Mouse (Mus musculus): Measurements from ENCODE around the gene Plin1.

The Plin1 gene

GRCm38 (mm10) chr7:79732622-79733021, at the start of gene Plin1:
TSS of gene Plin1 (minus strand) at chr7:79732903.
- DNase-seq (ENCODE audit: low read depth, low spot score), result no peak

GRCm38 (mm10) chr7:79782516-79782855, 49.8 kb upstream of the Plin1 start:
- DNase-seq (ENCODE audit: low read depth, low spot score), result no peak

DNA sequence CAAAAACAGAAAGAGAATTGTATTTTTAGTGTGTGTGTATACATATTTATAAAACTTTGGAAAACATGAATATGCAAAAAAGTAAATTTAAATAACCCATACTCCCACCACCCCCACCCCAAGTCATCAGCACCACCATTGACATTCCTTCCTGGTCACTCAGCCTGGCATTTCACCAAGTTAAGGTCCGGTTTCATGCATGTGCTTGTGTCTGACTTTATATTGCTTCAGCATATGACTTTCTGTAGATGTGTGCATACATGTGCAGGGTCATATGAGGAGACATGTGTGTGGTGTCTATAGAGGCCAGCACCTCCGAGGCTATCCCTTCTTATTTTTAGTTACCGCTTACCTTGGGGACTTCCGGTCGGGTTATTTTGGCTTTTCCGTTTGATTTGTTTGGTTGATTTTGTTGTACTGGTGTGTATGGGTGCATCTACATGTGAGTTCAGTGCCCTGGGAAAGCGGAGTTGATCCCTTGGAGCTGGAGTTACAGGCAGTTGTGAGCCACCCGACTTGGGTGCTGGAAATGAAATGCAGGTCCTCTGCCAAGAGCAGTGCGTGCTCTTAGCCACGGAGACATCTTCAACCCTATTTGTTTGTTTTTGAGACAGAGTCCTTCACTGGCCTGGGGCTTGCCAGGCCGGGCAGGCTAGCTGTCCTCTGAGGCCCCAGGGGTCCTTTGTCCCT, 49.3 kb upstream of the Plin1 start:
- DNase-seq (ENCODE audit: low read depth, low spot score), result no peak

- peak; percentile 85 for DNase-seq (ENCODE audit: low read depth, low spot score)
These were observed 48.2 kb upstream of the Plin1 start for GRCm38 (mm10) chr7:79780647-79781626.

GRCm38 (mm10) chr7:79771561-79772512, 39.1 kb upstream of the Plin1 start:
- peak; percentile 90 for DNase-seq (ENCODE audit: low read depth, low spot score)

GRCm38 (mm10) chr7:79769664-79770063, 37.0 kb upstream of the Plin1 start:
- DNase-seq (ENCODE audit: low read depth, low spot score), result no peak

- DNase-seq (ENCODE audit: low read depth, low spot score), result no peak
These were observed 33.3 kb upstream of the Plin1 start for GRCm38 (mm10) chr7:79765991-79766390.

- no peak for DNase-seq (ENCODE audit: low read depth, low spot score)
These were observed 29.4 kb upstream of the Plin1 start for GRCm38 (mm10) chr7:79762106-79762505.

GRCm38 (mm10) chr7:79761124-79761876, 28.6 kb upstream of the Plin1 start:
- DNase-seq (ENCODE audit: low read depth, low spot score), result no peak

- DNase-seq (ENCODE audit: low read depth, low spot score), result no peak
These were observed 27.1 kb upstream of the Plin1 start for GRCm38 (mm10) chr7:79759766-79760165.

- no peak for DNase-seq (ENCODE audit: low read depth, low spot score)
These were observed 25.5 kb upstream of the Plin1 start for GRCm38 (mm10) chr7:79758176-79758575.

DNA sequence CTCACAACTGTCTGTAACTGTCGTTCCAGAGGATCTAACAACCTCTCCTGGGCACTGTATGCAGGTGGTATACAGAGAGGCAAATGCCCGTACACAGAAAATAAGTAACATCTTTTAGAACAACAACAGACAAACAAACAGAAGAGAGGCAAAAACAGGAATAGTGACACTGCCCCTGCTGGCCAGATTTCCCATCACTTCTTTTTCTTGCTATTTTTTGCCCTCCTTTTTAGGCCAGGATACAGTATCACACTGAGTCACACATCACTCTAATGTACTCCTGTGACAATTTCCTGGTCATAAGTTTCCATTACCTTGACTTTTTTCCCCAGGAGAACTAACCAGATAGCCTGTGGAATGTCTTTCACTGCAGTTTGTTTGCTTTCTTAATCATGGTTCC, 23.6 kb upstream of the Plin1 start:
- no peak for DNase-seq (ENCODE audit: low read depth, low spot score)

DNA sequence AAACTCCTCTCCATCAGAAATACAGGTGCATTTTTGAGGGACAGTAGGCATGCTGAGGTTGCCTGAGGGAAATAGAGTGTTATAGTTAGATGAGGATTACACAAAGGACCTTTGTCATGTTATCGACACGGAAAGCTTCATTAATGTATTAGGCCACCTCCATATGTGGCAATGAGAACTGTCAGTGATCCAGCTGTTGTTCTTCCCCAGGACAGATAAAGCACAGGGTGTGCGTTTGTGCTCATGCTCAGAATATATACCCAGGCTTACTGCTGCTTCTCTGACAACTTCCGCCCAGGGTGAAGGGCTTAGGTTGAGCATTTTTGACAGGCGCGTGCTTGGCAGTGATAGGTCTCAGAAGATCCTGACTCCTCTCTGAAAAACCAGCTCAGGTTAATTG, 16.8 kb upstream of the Plin1 start:
- no peak for DNase-seq (ENCODE audit: low read depth, low spot score)

DNA sequence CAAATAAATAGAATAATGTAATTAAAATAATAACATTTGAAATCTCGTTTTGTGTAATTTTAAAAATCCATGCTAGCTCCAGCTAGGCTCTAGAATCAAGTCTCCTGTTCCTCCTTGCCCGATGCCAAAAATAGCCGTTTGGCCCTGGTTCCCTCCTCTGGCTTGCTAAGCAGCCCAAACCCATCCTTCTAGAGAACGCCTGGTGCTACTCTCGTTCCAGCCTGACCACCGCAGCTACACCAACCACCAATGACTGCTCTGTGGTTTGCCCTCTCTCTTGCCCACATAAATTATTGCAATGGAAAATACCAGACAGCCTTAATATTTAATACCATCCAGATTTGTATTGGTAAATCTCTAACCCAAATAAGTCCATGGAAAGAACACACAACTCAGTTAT, 15.0 kb upstream of the Plin1 start:
- no peak for DNase-seq (ENCODE audit: low read depth, low spot score)

DNA sequence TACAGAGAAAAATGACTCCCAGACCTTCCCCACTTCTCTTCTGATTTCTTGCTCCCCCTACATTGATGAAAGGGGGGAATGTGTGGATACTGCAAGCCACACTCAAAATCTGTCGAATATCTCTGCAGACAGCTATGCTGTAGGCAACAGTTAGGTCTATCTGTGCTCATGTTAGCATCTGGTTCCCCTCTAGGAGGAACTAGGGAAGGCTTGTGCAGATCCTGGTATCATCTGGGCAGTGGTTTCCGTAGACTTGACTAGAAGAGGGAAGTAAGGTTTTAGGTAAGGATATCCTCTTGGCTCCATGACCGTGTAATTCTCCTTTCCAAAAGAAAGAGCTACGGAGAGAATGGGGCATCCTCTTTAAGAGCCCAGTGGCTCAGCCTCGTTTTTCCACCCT, 11.9 kb upstream of the Plin1 start:
- no peak for DNase-seq (ENCODE audit: low read depth, low spot score)

DNA sequence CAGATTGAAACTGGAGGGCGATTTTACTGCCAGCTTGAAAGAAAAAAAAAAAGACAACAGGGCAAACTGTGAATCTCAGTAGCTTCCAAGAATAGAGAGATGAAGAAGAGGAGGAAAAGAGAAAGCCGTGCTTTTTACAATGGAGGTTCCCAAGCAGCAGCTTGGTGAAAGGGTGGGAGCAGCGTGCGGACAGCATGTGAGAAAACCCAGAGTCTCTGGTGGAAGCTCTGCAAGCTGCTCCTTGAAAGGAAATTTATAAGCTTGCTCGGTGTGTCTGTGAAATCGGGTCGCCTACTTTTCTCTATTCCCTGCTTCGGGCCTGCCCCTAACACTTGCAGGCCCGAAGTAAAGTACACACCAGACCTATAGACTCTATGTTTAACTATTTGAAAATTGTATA, 11.3 kb upstream of the Plin1 start:
- no peak for DNase-seq (ENCODE audit: low read depth, low spot score)

DNA sequence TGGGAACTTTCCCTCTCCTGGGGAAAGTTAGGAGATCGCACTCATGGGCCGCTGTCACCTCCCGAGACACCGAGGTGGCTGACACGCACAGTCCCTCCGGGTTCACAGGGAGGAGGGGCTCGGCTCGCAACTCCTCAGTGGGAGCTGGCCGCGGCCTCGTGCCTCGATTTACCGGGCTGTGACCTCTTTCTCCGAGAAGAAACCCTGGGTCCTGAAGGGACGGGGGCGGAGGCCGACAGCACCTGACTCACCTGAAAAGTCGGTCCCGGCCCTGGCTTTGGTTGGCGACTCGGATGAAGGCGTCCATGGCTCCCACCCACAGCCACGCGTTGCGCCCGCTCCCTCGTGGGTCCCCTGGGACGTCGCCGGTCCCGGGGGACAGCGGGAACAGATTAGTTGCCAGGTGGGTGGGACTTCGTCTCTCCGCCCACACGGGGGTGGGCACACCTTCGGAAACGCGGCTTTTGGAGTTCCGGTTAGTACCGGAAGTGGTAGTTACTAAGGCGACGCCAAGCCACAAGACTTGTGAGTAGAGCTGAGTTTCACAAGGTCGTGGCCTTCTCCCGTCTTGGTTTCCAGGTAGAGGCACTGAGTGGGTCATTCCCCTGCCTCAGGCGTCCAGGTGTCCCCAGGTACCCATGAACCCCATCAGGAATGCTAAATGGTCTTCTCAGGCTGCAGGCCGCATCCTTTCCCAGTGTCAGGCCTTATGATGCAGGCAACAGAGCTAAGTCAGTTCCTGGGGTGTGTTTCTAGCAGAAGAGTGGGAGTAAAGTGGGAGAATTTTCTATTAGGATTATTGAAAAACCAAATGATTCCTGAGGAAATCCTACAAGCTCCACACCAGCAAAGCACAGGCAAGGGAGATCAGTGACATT, 10.2 kb upstream of the Plin1 start, which contains the start of the genes Pex11a and Wdr93:
Gene Pex11a, minus strand, starts transcription at position 473 of the 878 bp plus-strand sequence.
Gene Wdr93, plus strand, starts transcription at position 505 of the 878 bp plus-strand sequence.
- peak; percentile 92 for DNase-seq (ENCODE audit: low read depth, low spot score)

DNA sequence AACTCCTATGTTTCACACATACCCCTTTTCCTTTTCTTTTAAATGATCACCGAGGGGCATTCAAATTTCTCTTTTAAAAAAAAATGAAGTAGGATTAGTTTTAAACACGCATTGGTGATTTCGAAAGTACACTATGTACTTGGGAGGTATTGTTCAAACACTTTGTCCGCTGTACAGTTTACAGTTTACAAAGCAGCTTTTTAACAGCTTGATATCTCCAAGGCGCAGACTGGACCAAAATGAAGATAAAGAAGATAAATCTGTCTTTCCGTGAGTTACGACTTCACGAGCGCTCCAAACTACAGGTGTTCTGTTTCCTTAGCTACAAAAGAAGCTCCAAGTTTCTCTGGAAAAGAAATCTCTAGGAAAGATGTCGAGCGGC, 9.6 kb upstream of the Plin1 start:
- DNase-seq (ENCODE audit: low read depth, low spot score), result no peak

DNA sequence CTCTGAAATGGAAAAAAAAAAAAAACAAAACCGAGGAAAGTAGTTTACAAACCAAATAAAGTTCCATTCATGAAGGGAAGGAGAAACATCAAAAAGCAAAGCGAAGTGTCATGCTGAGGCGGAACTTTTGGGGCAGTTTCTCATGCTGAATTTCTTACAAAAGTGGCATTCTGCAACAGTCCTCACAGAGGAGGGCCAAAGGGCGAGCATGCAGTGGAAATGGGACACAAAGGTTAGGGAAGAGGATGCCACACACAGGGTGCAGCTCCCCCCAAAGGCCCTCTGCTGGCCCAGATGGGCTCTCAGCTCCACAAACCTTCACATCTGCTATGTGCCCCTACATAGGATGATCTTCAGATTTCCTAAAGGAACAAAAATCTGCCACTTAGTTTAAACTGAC, 7.6 kb upstream of the Plin1 start:
- no peak for DNase-seq (ENCODE audit: low read depth, low spot score)

DNA sequence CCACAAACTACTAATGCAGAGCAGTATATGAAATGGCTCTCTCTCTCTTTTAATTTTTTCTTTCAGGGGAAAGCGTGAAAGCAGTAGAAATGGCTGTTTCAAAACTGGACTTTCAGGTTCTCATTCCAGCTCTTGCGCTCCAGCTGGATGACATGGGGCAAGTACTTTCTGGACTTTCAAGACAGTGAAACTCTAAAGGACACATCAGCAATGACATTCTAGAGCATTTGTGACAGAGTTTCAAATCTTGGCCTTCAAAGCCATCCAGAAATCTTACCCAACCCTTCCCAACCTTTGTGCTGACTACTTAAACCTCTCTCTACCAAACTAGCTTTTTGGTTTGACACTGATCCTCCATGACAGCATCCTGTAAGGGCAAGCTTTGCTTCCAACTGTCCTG, 6.2 kb upstream of the Plin1 start:
- no peak for DNase-seq (ENCODE audit: low read depth, low spot score)
